9 mouse cellular contexts compared by ENCODE assay signal in genomic region chr2:155385090-155385489, GRCm38 (mm10). TPM values are rescaled to one million over a fixed set of nuclear protein-coding genes. Genes with fewer than 3 reads are reported as not detected.
A peak's percentile ranks its signal among the peaks of the same experiment; 100 is the strongest.
DNase-seq lines count a peak whose midpoint lies in the region.
"Had no signal": no experiment of that assay in that cellular context is flagged by ENCODE, and none has a peak within 500 bp of the region (broad histone marks: within the 10 kb centered on the region; RNA-seq: fewer than 3 reads in every experiment).

No protein-coding gene starts in this region.

- peaks cover 44% of the 10 kb centered on the region for H3K4me1 ChIP-seq in heart, embryonic 10.5 days

- H3K27me3 ChIP-seq in heart, embryonic 10.5 days (ENCODE audit: insufficient read depth, poor library complexity, severe bottlenecking) = peaks cover 8% of the 10 kb centered on the region

- 37% methylated on average over 7 of the region's 7 CpGs for WGBS in heart, embryonic 10.5 days

- peaks cover 52% of the 10 kb centered on the region for H3K36me3 ChIP-seq in heart, embryonic 10.5 days

- H3K4me3 ChIP-seq in heart, embryonic 10.5 days = no peak overlapping the region
- H3K4me3 ChIP-seq: limb, embryonic 13.5 days had no signal

- DNase-seq in CD8-positive naive resting alpha-beta T cell, adult 2 months (ENCODE audit: low read depth in 2 of 2, low spot score in 2 of 2) = peak; percentile 77 to 84
- peak; percentile 80 for DNase-seq in adrenal gland, adult 8-10 months
- peak; percentile 48 for DNase-seq in embryo, embryonic 11.5 days (ENCODE audit: low read depth, low spot score)
- peak; percentile 88 for DNase-seq in heart, embryonic 10.5 days (ENCODE audit: low spot score)
- peak; percentile 83 for DNase-seq in layer of hippocampus, adult 9-10 months (ENCODE audit: low spot score)
- peak; percentile 94 for DNase-seq in lung, postnatal 36 days
- DNase-seq in right cerebral cortex, adult 18-20 months = peak; percentile 78
- peak; percentile 59 for DNase-seq in urinary bladder, adult 2 months (ENCODE audit: low spot score)

- no peaks in the 10 kb centered on the region for H3K9me3 ChIP-seq in heart, embryonic 10.5 days
- H3K9me3 ChIP-seq: limb, embryonic 13.5 days had no signal

- H3K27ac ChIP-seq in heart, embryonic 10.5 days = no peak overlapping the region
- H3K27ac ChIP-seq: limb, embryonic 13.5 days had no signal

RNA-seq across cellular contexts. Expression of gene Trp53inp2, which starts 4.2 kb away (rescaled TPM):
- 100 to 1,000 TPM; 182 to 291 (median 250) TPM for total RNA-seq in adrenal gland, adult 8-10 months (2022)
- 61.4 and 118 TPM in 2 replicates for polyA plus RNA-seq in heart, embryonic 10.5 days (2016; fragmentation: Nextera tagmentation; extraction: Ambion mirVana)
- polyA plus RNA-seq in urinary bladder, adult 2 months (2012; rRNA removed) = 82.3 and 107 TPM in 2 replicates

RNA-seq across cellular contexts. Expression of gene Pigu, which starts 27.9 kb away (rescaled TPM):
- total RNA-seq in adrenal gland, adult 8-10 months (2022) = 10 to 100 TPM; 31.3 to 50.4 (median 38.7) TPM
- polyA plus RNA-seq in heart, embryonic 10.5 days (2016; fragmentation: Nextera tagmentation; extraction: Ambion mirVana) = 60.3 and 61.2 TPM in 2 replicates
- polyA plus RNA-seq in urinary bladder, adult 2 months (2012; rRNA removed) = 28.0 and 32.2 TPM in 2 replicates
